Mouse (Mus musculus) lung, adult 10 weeks (tissue): ENCODE measurements around the gene Clec10a. TPM values are rescaled to one million over a fixed set of nuclear protein-coding genes. Genes with fewer than 3 reads are reported as not detected.

Experiments used
- polyA plus RNA-seq: library from polyadenylated mRNA; stranded (reverse); fragments of 350-450 nt; fragmentation: Illumina TruSeq; extraction: RNeasy Lipid Tissue Mini Kit (QIAGEN cat#74804); gene quantifications from one replicate; pipeline ENCODE4 v1.2.3, GENCODE M21; 2014; ENCODE audit warnings: low read depth, low replicate concordance; ENCODE audit not compliant: insufficient read depth

Gene Clec10a
- polyA plus RNA-seq: 14.5 TPM

DNA sequence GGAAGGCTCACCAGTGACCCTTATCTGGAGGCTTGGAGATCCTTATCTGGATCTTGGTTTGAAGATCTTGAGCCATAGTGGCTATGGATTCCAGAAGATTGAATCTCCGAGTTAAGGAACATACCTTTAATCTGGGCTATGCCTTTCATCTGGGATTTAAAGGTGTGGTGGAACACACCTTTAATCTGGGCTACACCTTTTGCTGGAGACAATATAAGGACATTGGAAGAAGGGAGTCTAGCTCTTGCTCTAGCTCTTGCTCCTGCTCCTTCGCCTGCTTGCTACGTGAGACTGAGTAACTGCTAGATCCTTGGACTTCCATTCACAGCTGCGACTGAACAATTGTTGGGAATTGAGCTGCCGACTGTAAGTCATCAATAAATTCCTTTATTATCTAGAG, at the start of gene Clec10a:
TSS of gene Clec10a (plus strand) at position 301 of the 400 bp plus-strand sequence.

DNA sequence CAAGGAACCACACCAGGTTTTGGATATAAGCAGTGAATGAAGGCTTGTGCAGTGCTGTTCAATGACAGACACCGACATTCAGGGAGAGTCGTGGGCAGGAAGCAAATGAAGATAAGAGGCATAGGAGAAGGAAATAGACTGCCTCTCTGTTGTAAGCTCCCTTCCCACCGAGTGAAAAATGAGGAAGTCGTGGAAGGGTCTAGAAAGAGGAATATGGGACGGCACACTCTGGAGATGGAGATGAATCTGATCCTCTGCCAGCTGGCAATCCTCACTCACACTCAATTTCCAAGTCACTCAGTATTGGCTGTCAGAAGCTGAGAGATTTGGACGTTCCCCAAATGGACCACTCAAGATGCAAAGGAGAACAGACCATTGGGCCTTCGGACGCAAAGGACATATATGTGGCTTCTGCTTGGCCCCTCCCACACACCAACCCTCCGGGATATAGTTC, 26.0 kb upstream of the Clec10a start, which contains the start of gene Mgl2:
TSS of gene Mgl2 (plus strand) at position 404 of the 454 bp plus-strand sequence.

GRCm38 (mm10) chr11:70212423-70212822, 56.4 kb downstream of the Clec10a start, which contains the start of gene Slc16a11:
Gene Slc16a11, plus strand, starts transcription at chr11:70212752.

Other genes starting within 250 kb of the Clec10a start
- 43.0 TPM for gene Gps2, start 242.3 kb upstream of the Clec10a start, polyA plus RNA-seq
- 466 TPM for gene Eif5a, start 234.2 kb upstream of the Clec10a start, polyA plus RNA-seq
- gene Ybx2, start 220.4 kb upstream of the Clec10a start, polyA plus RNA-seq: 1.3 TPM
- 8.1 TPM for gene Slc2a4, start 208.0 kb upstream of the Clec10a start, polyA plus RNA-seq
- gene Cldn7, start 191.4 kb upstream of the Clec10a start, polyA plus RNA-seq: 60.8 TPM
- gene Ctdnep1, start 175.0 kb upstream of the Clec10a start, polyA plus RNA-seq: 86.4 TPM
- gene Elp5, start 173.7 kb upstream of the Clec10a start, polyA plus RNA-seq: 40.7 TPM
- gene Gabarap, start 165.1 kb upstream of the Clec10a start, polyA plus RNA-seq: 466 TPM
- gene Phf23, start 160.4 kb upstream of the Clec10a start, polyA plus RNA-seq: 39.5 TPM
- gene Dvl2, start 155.6 kb upstream of the Clec10a start, polyA plus RNA-seq: 6.0 TPM
- 82.7 TPM for gene Acadvl, start 140.8 kb upstream of the Clec10a start, polyA plus RNA-seq
- gene Dlg4, start 139.3 kb upstream of the Clec10a start, polyA plus RNA-seq: 7.3 TPM
- 13.1 TPM for gene Asgr1, start 102.1 kb upstream of the Clec10a start, polyA plus RNA-seq
- 0.41 TPM for gene Asgr2, start 63.6 kb upstream of the Clec10a start, polyA plus RNA-seq
- gene Mgl2, start 25.9 kb upstream of the Clec10a start, polyA plus RNA-seq: 26.9 TPM
- gene Slc16a11, start 56.6 kb downstream of the Clec10a start, polyA plus RNA-seq: 54.5 TPM
- 4.1 TPM for gene Slc16a13, start 64.9 kb downstream of the Clec10a start, polyA plus RNA-seq
- 15.8 TPM for gene Bcl6b, start 73.6 kb downstream of the Clec10a start, polyA plus RNA-seq
- gene 0610010K14Rik, start 81.7 kb downstream of the Clec10a start, polyA plus RNA-seq: 69.1 TPM
- gene Gm21988, start 83.6 kb downstream of the Clec10a start, polyA plus RNA-seq: 8.1 TPM
- gene Rnasek, start 83.6 kb downstream of the Clec10a start, polyA plus RNA-seq: 203 TPM
- 2.8 TPM for gene Alox12, start 99.2 kb downstream of the Clec10a start, polyA plus RNA-seq
- gene Alox12e, start 166.4 kb downstream of the Clec10a start, polyA plus RNA-seq: not detected
- gene Alox15, start 195.8 kb downstream of the Clec10a start, polyA plus RNA-seq: 3.7 TPM